Mouse (Mus musculus): ENCODE measurements at regions not wholly inside any gene's neighbourhood (a gene's known extent, or its start where the extent isn't known, plus 50 kb on each side); places are given as distances from the start of the nearest gene placed in this dataset.

DNA sequence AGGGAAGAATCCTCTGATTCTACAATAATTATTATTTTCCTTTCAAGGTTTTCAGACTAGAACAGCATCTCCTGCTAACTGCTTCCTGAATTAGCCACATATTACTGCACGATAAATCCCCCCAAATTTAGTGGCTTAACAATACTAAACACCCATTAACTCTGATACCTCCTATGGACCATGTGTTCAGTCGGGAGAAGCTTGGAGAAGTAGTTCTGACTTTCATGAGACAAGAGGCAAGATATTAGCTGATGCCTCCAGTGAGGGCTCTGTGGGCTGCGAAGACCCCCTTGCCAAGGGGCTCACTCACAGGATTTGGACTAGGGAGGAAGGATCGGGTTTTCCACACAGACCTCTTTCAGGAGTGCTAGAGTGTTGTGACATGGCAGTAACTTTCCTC, 95.4 kb upstream of the Jade1 start:
- TF ChIP-seq MAX (IDR thresholded peaks at IDR 0.05; ENCODE audit: low read length) = no peak
- TF ChIP-seq CTCF (conservative IDR thresholded peaks at IDR 0.05 in 1 of 2, IDR thresholded peaks at IDR 0.05 in 1 of 2; ENCODE audit: low read depth in 2 of 2, low read length in 2 of 2) = no peak
- no peak for TF ChIP-seq NRF1 (IDR thresholded peaks at IDR 0.05; ENCODE audit: low read depth, low read length)
- TF ChIP-seq CHD1 (IDR thresholded peaks at IDR 0.05; ENCODE audit: low read depth, low read length) = no peak
- TF ChIP-seq HCFC1 (IDR thresholded peaks at IDR 0.05; ENCODE audit: low read depth, low read length) = no peak
- TF ChIP-seq ZNF384 (IDR thresholded peaks at IDR 0.05; ENCODE audit: low read depth, low read length) = no peak
- TF ChIP-seq POLR2AphosphoS2 (IDR thresholded peaks at IDR 0.05; ENCODE audit: low read depth, low read length) = no peak
- no peak for TF ChIP-seq EP300 (IDR thresholded peaks at IDR 0.05; ENCODE audit: low read length)
- no peak for TF ChIP-seq RCOR1 (conservative IDR thresholded peaks at IDR 0.05; ENCODE audit: low read depth, low read length)
- TF ChIP-seq MEF2A (IDR thresholded peaks at IDR 0.05; ENCODE audit: borderline replicate concordance, low read depth, low read length) = no peak
- TF ChIP-seq BHLHE40 (IDR thresholded peaks at IDR 0.05; ENCODE audit: low read depth, low read length) = no peak
- no peak for TF ChIP-seq POLR2A (IDR thresholded peaks at IDR 0.05; ENCODE audit: low read depth, low read length)
- TF ChIP-seq ETS1 (conservative IDR thresholded peaks at IDR 0.05; ENCODE audit: low read depth, low read length) = no peak
- TF ChIP-seq ELF1 (IDR thresholded peaks at IDR 0.05; ENCODE audit: low read depth, low read length) = no peak

All from CH12.LX (cell line).